24 mouse cellular contexts compared by ENCODE assay signal in genomic region chr3:127597136-127597535, GRCm38 (mm10). TPM values are rescaled to one million over a fixed set of nuclear protein-coding genes. Genes with fewer than 3 reads are reported as not detected.
"Had no signal": no experiment of that assay in that cellular context is flagged by ENCODE, and none has a peak within 500 bp of the region (broad histone marks: within the 10 kb centered on the region; RNA-seq: fewer than 3 reads in every experiment).

No protein-coding gene starts in this region.

- H3K36me3 ChIP-seq: neural tube, embryonic 15.5 days had no signal

- H3K9me3 ChIP-seq: midbrain, embryonic 10.5 days; midbrain, embryonic 12.5 days; neural tube, embryonic 13.5 days; neural tube, embryonic 15.5 days had no signal

- H3K9ac ChIP-seq: lung, embryonic 14.5 days; midbrain, embryonic 12.5 days; neural tube, embryonic 13.5 days; neural tube, embryonic 15.5 days had no signal

- H3K4me2 ChIP-seq: lung, embryonic 14.5 days; midbrain, embryonic 12.5 days; neural tube, embryonic 13.5 days; neural tube, embryonic 15.5 days had no signal

- H3K27me3 ChIP-seq: midbrain, embryonic 12.5 days; neural tube, embryonic 13.5 days; neural tube, embryonic 15.5 days had no signal

- DNase-seq: lung, embryonic 14.5 days; lung, postnatal 10 days; lung, postnatal 4 days; midbrain, embryonic 14.5 days; retina, postnatal 1 day; right cerebral cortex, adult 18-20 months; right cerebral cortex, postnatal 25 days; right cerebral cortex, postnatal 4 days; spleen, adult 18-20 months; thymus, adult 18-20 months; thymus, postnatal 14 days; thymus, postnatal 36 days had no signal

- H3K27ac ChIP-seq: midbrain, embryonic 10.5 days; midbrain, embryonic 12.5 days; neural tube, embryonic 13.5 days; neural tube, embryonic 15.5 days had no signal

- H3K4me3 ChIP-seq: midbrain, embryonic 10.5 days; midbrain, embryonic 12.5 days; myocyte; neural tube, embryonic 13.5 days; neural tube, embryonic 15.5 days had no signal

- H3K4me1 ChIP-seq: midbrain, embryonic 10.5 days; midbrain, embryonic 12.5 days; neural tube, embryonic 13.5 days; neural tube, embryonic 15.5 days had no signal

- ATAC-seq: midbrain, embryonic 16.5 days had no signal

RNA-seq across cellular contexts. Expression of gene Neurog2, which starts 35.8 kb away (rescaled TPM):
- total RNA-seq: megakaryocyte, adult 5-6 weeks; megakaryocyte-erythroid progenitor cell, adult 5-6 weeks had no signal
- polyA plus RNA-seq: lung, embryonic 14.5 days; lung, embryonic 16.5 days; myocyte; small intestine, adult 2 months; stomach, embryonic 14.5 days; thymus, postnatal 0 days had no signal
